Mouse (Mus musculus) liver, adult 2 months (tissue): ENCODE results near the gene Slit1. TPM values are rescaled to one million over a fixed set of nuclear protein-coding genes. Genes with fewer than 3 reads are reported as not detected.

ENCODE experiments used
- DNase-seq: peaks from one replicate; pipeline ENCODE4 v3.0.0-alpha.2; 2011; ENCODE audit warnings: low read depth, low spot score; ENCODE audit errors: extremely low read depth
- H3K27ac ChIP-seq: fragments of 200-500 bp; replicated peaks from 2 replicates; pipeline ENCODE4 v1.5.1; 2012; ENCODE audit warnings: low read depth, mild to moderate bottlenecking, control low read depth, inconsistent platforms, low read length; ENCODE audit not compliant: insufficient read depth
- H3K27me3 ChIP-seq: fragments of 200-500 bp; 2 replicates; pipeline ENCODE4 v1.6.1; 2012; ENCODE audit warnings: mild to moderate bottlenecking, moderate library complexity, low read length, inconsistent platforms; ENCODE audit not compliant: control insufficient read depth, insufficient read depth
- H3K36me3 ChIP-seq: fragments of 200-500 bp; 2 replicates; pipeline ENCODE4 v1.6.1; 2012; ENCODE audit warnings: low read length, inconsistent platforms; ENCODE audit not compliant: control insufficient read depth, insufficient read depth
- H3K4me1 ChIP-seq: fragments of 200-500 bp; 2 replicates; pipeline ENCODE4 v1.6.1; 2011; ENCODE audit warnings: low read length; ENCODE audit not compliant: control insufficient read depth, insufficient read depth
- H3K4me3 ChIP-seq: fragments of 200-500 bp; 2 replicates; pipeline ENCODE4 v1.5.1; 2011; ENCODE audit warnings: low read depth, mild to moderate bottlenecking, control low read depth, low read length, moderate library complexity; ENCODE audit not compliant: insufficient read depth
- H3K79me2 ChIP-seq: fragments of 200-500 bp; 2 replicates; pipeline ENCODE4 v1.6.1; 2012; ENCODE audit warnings: inconsistent platforms, mild to moderate bottlenecking, low read length, moderate library complexity; ENCODE audit not compliant: control insufficient read depth, insufficient read depth
- H3K9ac ChIP-seq: fragments of 200-500 bp; 2 replicates; pipeline ENCODE4 v1.6.1; 2012; ENCODE audit warnings: low read depth, mild to moderate bottlenecking, control low read depth, inconsistent platforms, low read length
- CTCF ChIP-seq: fragments of 200-500 bp; IDR thresholded peaks from 2 replicates; pipeline ENCODE4 v1.5.1; 2011; ENCODE audit warnings: low read depth, low read length, control low read depth
- POLR2A ChIP-seq: fragments of 200-500 bp; IDR thresholded peaks from 2 replicates; pipeline ENCODE4 v1.6.1; 2011; ENCODE audit warnings: low read length, control low read depth; ENCODE audit not compliant: insufficient read depth; ENCODE audit errors: extremely low read depth
- WGBS: fragments of 180-500 bp; shearing (Covaris S2); methylation state at CpG from one replicate; pipeline ENCODE4 v1.1.7; 2018; 5-methylcytosine and 5-hydroxymethylcytosine counted together
- polyA plus RNA-seq: library from polyadenylated mRNA; depleted of rRNA; stranded (reverse); fragments of >200 nt; gene quantifications from 2 replicates; pipeline ENCODE4 v1.2.3, GENCODE M21; 2012
- total RNA-seq: library from RNA; depleted of rRNA; stranded (reverse); fragments of >200 nt; gene quantifications from 2 replicates; pipeline ENCODE4 v1.2.3, GENCODE M21; 2014

Gene Slit1
- total and polyA plus RNA-seq, 2 experiments: 0.09 to 0.18 TPM

DNA sequence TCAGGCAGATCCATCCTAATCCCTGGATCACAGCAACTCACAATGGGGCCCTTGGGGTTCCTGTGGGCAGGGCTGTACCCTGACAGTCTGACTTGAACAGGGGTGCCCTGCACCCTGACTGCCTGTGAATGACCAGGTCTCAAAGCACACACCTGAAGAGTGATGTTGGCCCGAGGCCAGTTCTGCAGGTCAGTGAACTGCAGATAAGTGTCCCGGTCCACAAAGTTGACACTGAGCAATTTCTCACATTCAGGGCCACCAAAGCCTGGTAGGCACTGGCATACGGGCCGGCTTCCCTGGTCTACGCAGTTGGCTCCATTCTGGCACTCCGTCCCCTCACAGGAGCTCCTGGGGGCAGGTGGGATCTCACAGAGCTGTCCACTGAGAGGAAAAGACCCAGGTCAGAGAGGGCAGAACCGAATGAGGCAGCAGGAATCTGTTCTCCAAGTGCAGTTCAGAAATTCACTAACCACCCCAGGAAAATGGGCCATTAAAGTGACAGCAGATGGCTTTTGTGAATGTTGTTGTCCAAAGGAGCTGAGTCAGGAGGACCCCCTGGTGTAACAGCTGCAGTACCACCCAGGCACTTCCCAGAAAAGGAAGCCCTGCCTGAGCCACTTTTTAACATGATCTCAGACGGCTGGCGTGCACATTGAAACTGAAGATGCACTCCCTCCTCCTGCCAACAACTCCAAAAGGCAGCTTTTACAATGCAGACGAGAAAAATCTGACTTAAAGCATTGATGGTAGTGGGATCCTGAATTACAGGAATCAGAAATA, 137.1 kb downstream of the Slit1 start:
- Histone ChIP-seq H3K36me3 (no peaks in the 10 kb centered on the region), H3K79me2 (no peaks in the 10 kb centered on the region), H3K9ac (no peak overlapping the region), H3K27ac (no peak overlapping the region), H3K4me3 (no peak overlapping the region), H3K4me1 (no peaks in the 10 kb centered on the region), H3K27me3 (no peaks in the 10 kb centered on the region)
- 41% methylated on average over 10 of the region's 10 CpGs for WGBS
- TF ChIP-seq POLR2A: no peak
- TF ChIP-seq CTCF: no peak
- DNase-seq: peak; percentile 52

- WGBS: 79% methylated on average over 11 of the region's 11 CpGs
- no peak for DNase-seq
- H3K4me1 ChIP-seq: peaks cover 2% of the 10 kb centered on the region; the same call in 1 of the 2 replicates
- TF ChIP-seq POLR2A (no peak), CTCF (no peak)
- H3K36me3 ChIP-seq: no peaks in the 10 kb centered on the region
- H3K27ac ChIP-seq: no peak overlapping the region
- H3K4me3 ChIP-seq: no peak overlapping the region
- no peaks in the 10 kb centered on the region for H3K79me2 ChIP-seq
- H3K27me3 ChIP-seq: no peaks in the 10 kb centered on the region
- H3K9ac ChIP-seq: no peak overlapping the region
Measured at GRCm38 (mm10) chr19:41600647-41601046, 142.8 kb downstream of the Slit1 start.

- no peaks in the 10 kb centered on the region for H3K79me2 ChIP-seq
- peak; percentile 79 for DNase-seq
- no peaks in the 10 kb centered on the region for H3K36me3 ChIP-seq
- H3K4me1 ChIP-seq: peaks cover 2% of the 10 kb centered on the region; the same call in 1 of the 2 replicates
- H3K9ac ChIP-seq: no peak overlapping the region
- H3K27ac ChIP-seq: no peak overlapping the region
- TF ChIP-seq POLR2A (no peak), CTCF (no peak)
- no peaks in the 10 kb centered on the region for H3K27me3 ChIP-seq
- 50% methylated on average over 6 of the region's 6 CpGs for WGBS
- no peak overlapping the region for H3K4me3 ChIP-seq
Measured at GRCm38 (mm10) chr19:41597170-41597894, 146.1 kb downstream of the Slit1 start.

GRCm38 (mm10) chr19:41591808-41592207, 151.7 kb downstream of the Slit1 start:
- H3K4me1 ChIP-seq: no peaks in the 10 kb centered on the region
- no peaks in the 10 kb centered on the region for H3K27me3 ChIP-seq
- DNase-seq: no peak
- no peaks in the 10 kb centered on the region for H3K36me3 ChIP-seq
- H3K27ac ChIP-seq: no peak overlapping the region
- TF ChIP-seq POLR2A (no peak), CTCF (no peak)
- H3K79me2 ChIP-seq: no peaks in the 10 kb centered on the region
- 88% methylated on average over 12 of the region's 12 CpGs for WGBS
- no peak overlapping the region for H3K9ac ChIP-seq
- no peak overlapping the region for H3K4me3 ChIP-seq

GRCm38 (mm10) chr19:41589681-41590080, 153.8 kb downstream of the Slit1 start:
- TF ChIP-seq POLR2A: no peak
- TF ChIP-seq CTCF: no peak
- no peak overlapping the region for H3K4me3 ChIP-seq
- no peak overlapping the region for H3K27ac ChIP-seq
- 54% methylated on average over 8 of the region's 8 CpGs for WGBS
- no peaks in the 10 kb centered on the region for H3K36me3 ChIP-seq
- DNase-seq: no peak
- H3K79me2 ChIP-seq: no peaks in the 10 kb centered on the region
- no peak overlapping the region for H3K9ac ChIP-seq
- no peaks in the 10 kb centered on the region for H3K27me3 ChIP-seq
- H3K4me1 ChIP-seq: no peaks in the 10 kb centered on the region

DNA sequence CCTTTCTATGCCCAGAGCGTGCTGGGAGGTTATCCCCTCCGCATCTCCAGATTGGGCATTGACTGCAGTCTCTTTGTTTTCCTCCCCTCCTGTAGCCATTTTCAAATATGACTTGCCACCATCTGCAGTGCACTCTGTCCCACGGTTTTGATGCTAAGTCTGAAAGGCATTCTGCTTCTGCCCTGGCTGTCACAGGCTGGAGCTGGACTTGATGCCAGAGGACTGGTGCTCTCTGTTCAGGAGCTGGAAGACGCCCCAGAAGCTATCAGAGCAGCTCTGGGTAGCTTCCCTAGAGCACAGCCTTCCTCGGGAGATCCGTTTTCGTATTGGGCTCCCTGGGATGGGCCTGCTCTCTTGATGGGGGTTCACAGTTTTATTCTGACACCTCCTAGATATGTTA, 154.4 kb downstream of the Slit1 start:
- WGBS: 93% methylated on average over 7 of the region's 7 CpGs
- no peak overlapping the region for H3K4me3 ChIP-seq
- no peak overlapping the region for H3K9ac ChIP-seq
- H3K36me3 ChIP-seq: no peaks in the 10 kb centered on the region
- no peaks in the 10 kb centered on the region for H3K4me1 ChIP-seq
- no peaks in the 10 kb centered on the region for H3K27me3 ChIP-seq
- TF ChIP-seq POLR2A (no peak), CTCF (no peak)
- no peak for DNase-seq
- no peak overlapping the region for H3K27ac ChIP-seq
- H3K79me2 ChIP-seq: no peaks in the 10 kb centered on the region
